Mouse (Mus musculus): ENCODE measurements around the gene Tmeff2.

The Tmeff2 gene

GRCm38 (mm10) chr1:51141381-51141780 is 240.9 kb downstream of the Tmeff2 start:
- H3K27me3 ChIP-seq (ENCODE audit: insufficient read depth, low read length) = no peaks in the 10 kb centered on the region
- no peaks in the 10 kb centered on the region for H3K4me1 ChIP-seq (replicated peaks; ENCODE audit: low read depth, low read length)
- no peak for TF ChIP-seq NANOG (IDR thresholded peaks at IDR 0.05; ENCODE audit: borderline replicate concordance, low read length)
- no peak for TF ChIP-seq CTCF (conservative IDR thresholded peaks at IDR 0.05; ENCODE audit: low read length)
- no peak for TF ChIP-seq POU5F1 (IDR thresholded peaks at IDR 0.05; ENCODE audit: borderline replicate concordance, low read length)
- no peaks in the 10 kb centered on the region for H3K9me3 ChIP-seq (ENCODE audit: low read length)
- H3K36me3 ChIP-seq (ENCODE audit: insufficient read depth, low read length) = no peaks in the 10 kb centered on the region
- no peak overlapping the region for H3K4me3 ChIP-seq (replicated peaks; ENCODE audit: low read length)

- no peak for TF ChIP-seq POU5F1 (IDR thresholded peaks at IDR 0.05; ENCODE audit: borderline replicate concordance, low read length)
- TF ChIP-seq CTCF (conservative IDR thresholded peaks at IDR 0.05; ENCODE audit: low read length) = no peak
- no peak overlapping the region for H3K4me3 ChIP-seq (replicated peaks; ENCODE audit: low read length)
- H3K27me3 ChIP-seq (ENCODE audit: insufficient read depth, low read length) = no peaks in the 10 kb centered on the region
- no peaks in the 10 kb centered on the region for H3K4me1 ChIP-seq (replicated peaks; ENCODE audit: low read depth, low read length)
- H3K9me3 ChIP-seq (ENCODE audit: low read length) = no peaks in the 10 kb centered on the region
- H3K36me3 ChIP-seq (ENCODE audit: insufficient read depth, low read length) = no peaks in the 10 kb centered on the region
These were observed 242.3 kb downstream of the Tmeff2 start for GRCm38 (mm10) chr1:51142729-51143128.

GRCm38 (mm10) chr1:51145693-51146092 is 245.2 kb downstream of the Tmeff2 start:
- no peak for TF ChIP-seq CTCF (conservative IDR thresholded peaks at IDR 0.05; ENCODE audit: low read length)
- TF ChIP-seq NANOG (IDR thresholded peaks at IDR 0.05; ENCODE audit: borderline replicate concordance, low read length) = no peak
- no peak for TF ChIP-seq POU5F1 (IDR thresholded peaks at IDR 0.05; ENCODE audit: borderline replicate concordance, low read length)
- no peaks in the 10 kb centered on the region for H3K4me1 ChIP-seq (replicated peaks; ENCODE audit: low read depth, low read length)
- H3K27me3 ChIP-seq (ENCODE audit: insufficient read depth, low read length) = no peaks in the 10 kb centered on the region
- no peak overlapping the region for H3K4me3 ChIP-seq (replicated peaks; ENCODE audit: low read length)
- no peaks in the 10 kb centered on the region for H3K9me3 ChIP-seq (ENCODE audit: low read length)
- no peaks in the 10 kb centered on the region for H3K36me3 ChIP-seq (ENCODE audit: insufficient read depth, low read length)

- TF ChIP-seq NANOG (IDR thresholded peaks at IDR 0.05; ENCODE audit: borderline replicate concordance, low read length) = no peak
- TF ChIP-seq CTCF (conservative IDR thresholded peaks at IDR 0.05; ENCODE audit: low read length) = no peak
- 0 out of 2 replicates have a peak, but pooled peaks cover 4% of the 10 kb centered on the region for H3K4me1 ChIP-seq (replicated peaks; ENCODE audit: low read depth, low read length)
- no peaks in the 10 kb centered on the region for H3K36me3 ChIP-seq (ENCODE audit: insufficient read depth, low read length)
- no peaks in the 10 kb centered on the region for H3K27me3 ChIP-seq (ENCODE audit: insufficient read depth, low read length)
- no peak overlapping the region for H3K4me3 ChIP-seq (replicated peaks; ENCODE audit: low read length)
- no peaks in the 10 kb centered on the region for H3K9me3 ChIP-seq (ENCODE audit: low read length)
These were observed 248.2 kb downstream of the Tmeff2 start for GRCm38 (mm10) chr1:51148481-51149137.

- no peaks in the 10 kb centered on the region for H3K36me3 ChIP-seq (ENCODE audit: insufficient read depth, low read length)
- 0 out of 2 replicates have a peak, but pooled peaks cover 4% of the 10 kb centered on the region for H3K4me1 ChIP-seq (replicated peaks; ENCODE audit: low read depth, low read length)
- H3K4me3 ChIP-seq (replicated peaks; ENCODE audit: low read length) = no peak overlapping the region
- no peaks in the 10 kb centered on the region for H3K9me3 ChIP-seq (ENCODE audit: low read length)
- no peak for TF ChIP-seq POU5F1 (IDR thresholded peaks at IDR 0.05; ENCODE audit: borderline replicate concordance, low read length)
- no peak for TF ChIP-seq CTCF (conservative IDR thresholded peaks at IDR 0.05; ENCODE audit: low read length)
- no peak for TF ChIP-seq NANOG (IDR thresholded peaks at IDR 0.05; ENCODE audit: borderline replicate concordance, low read length)
- H3K27me3 ChIP-seq (ENCODE audit: insufficient read depth, low read length) = no peaks in the 10 kb centered on the region
These were observed 249.0 kb downstream of the Tmeff2 start for GRCm38 (mm10) chr1:51149488-51149887.

GRCm38 (mm10) chr1:51149890-51150289 is 249.4 kb downstream of the Tmeff2 start:
- Histone ChIP-seq H3K4me1 (replicated peaks; ENCODE audit: low read depth, low read length) (0 out of 2 replicates have a peak, but pooled peaks cover 4% of the 10 kb centered on the region), H3K4me3 (replicated peaks; ENCODE audit: low read length) (no peak overlapping the region), H3K27me3 (ENCODE audit: insufficient read depth, low read length) (no peaks in the 10 kb centered on the region), H3K36me3 (ENCODE audit: insufficient read depth, low read length) (no peaks in the 10 kb centered on the region), H3K9me3 (ENCODE audit: low read length) (no peaks in the 10 kb centered on the region)
- TF ChIP-seq POU5F1 (IDR thresholded peaks at IDR 0.05; ENCODE audit: borderline replicate concordance, low read length) = no peak
- TF ChIP-seq CTCF (conservative IDR thresholded peaks at IDR 0.05; ENCODE audit: low read length) = no peak
- no peak for TF ChIP-seq NANOG (IDR thresholded peaks at IDR 0.05; ENCODE audit: borderline replicate concordance, low read length)

GRCm38 (mm10) chr1:51152017-51152416 is 251.6 kb downstream of the Tmeff2 start:
- no peaks in the 10 kb centered on the region for H3K27me3 ChIP-seq (ENCODE audit: insufficient read depth, low read length)
- no peaks in the 10 kb centered on the region for H3K36me3 ChIP-seq (ENCODE audit: insufficient read depth, low read length)
- no peaks in the 10 kb centered on the region for H3K9me3 ChIP-seq (ENCODE audit: low read length)
- 0 out of 2 replicates have a peak, but pooled peaks cover 4% of the 10 kb centered on the region for H3K4me1 ChIP-seq (replicated peaks; ENCODE audit: low read depth, low read length)
- TF ChIP-seq NANOG (IDR thresholded peaks at IDR 0.05; ENCODE audit: borderline replicate concordance, low read length) (no peak), CTCF (conservative IDR thresholded peaks at IDR 0.05; ENCODE audit: low read length) (no peak), POU5F1 (IDR thresholded peaks at IDR 0.05; ENCODE audit: borderline replicate concordance, low read length) (no peak)
- no peak overlapping the region for H3K4me3 ChIP-seq (replicated peaks; ENCODE audit: low read length)

GRCm38 (mm10) chr1:51152856-51153255 is 252.4 kb downstream of the Tmeff2 start:
- Histone ChIP-seq H3K4me3 (replicated peaks; ENCODE audit: low read length) (no peak overlapping the region), H3K9me3 (ENCODE audit: low read length) (no peaks in the 10 kb centered on the region), H3K27me3 (ENCODE audit: insufficient read depth, low read length) (no peaks in the 10 kb centered on the region), H3K36me3 (ENCODE audit: insufficient read depth, low read length) (no peaks in the 10 kb centered on the region), H3K4me1 (replicated peaks; ENCODE audit: low read depth, low read length) (0 out of 2 replicates have a peak, but pooled peaks cover 4% of the 10 kb centered on the region)
- no peak for TF ChIP-seq CTCF (conservative IDR thresholded peaks at IDR 0.05; ENCODE audit: low read length)
- TF ChIP-seq POU5F1 (IDR thresholded peaks at IDR 0.05; ENCODE audit: borderline replicate concordance, low read length) = no peak
- TF ChIP-seq NANOG (IDR thresholded peaks at IDR 0.05; ENCODE audit: borderline replicate concordance, low read length) = no peak

- no peaks in the 10 kb centered on the region for H3K9me3 ChIP-seq (ENCODE audit: low read length)
- H3K4me3 ChIP-seq (replicated peaks; ENCODE audit: low read length) = no peak overlapping the region
- H3K27me3 ChIP-seq (ENCODE audit: insufficient read depth, low read length) = no peaks in the 10 kb centered on the region
- no peaks in the 10 kb centered on the region for H3K36me3 ChIP-seq (ENCODE audit: insufficient read depth, low read length)
- TF ChIP-seq NANOG (IDR thresholded peaks at IDR 0.05; ENCODE audit: borderline replicate concordance, low read length) (no peak), CTCF (conservative IDR thresholded peaks at IDR 0.05; ENCODE audit: low read length) (no peak), POU5F1 (IDR thresholded peaks at IDR 0.05; ENCODE audit: borderline replicate concordance, low read length) (no peak)
- peaks cover 7% of the 10 kb centered on the region for H3K4me1 ChIP-seq (replicated peaks; ENCODE audit: low read depth, low read length)
These were observed 283.8 kb downstream of the Tmeff2 start for GRCm38 (mm10) chr1:51184276-51184675.
